Mouse (Mus musculus): ENCODE measurements around the gene Lgr4.

Lgr4 gene

DNA sequence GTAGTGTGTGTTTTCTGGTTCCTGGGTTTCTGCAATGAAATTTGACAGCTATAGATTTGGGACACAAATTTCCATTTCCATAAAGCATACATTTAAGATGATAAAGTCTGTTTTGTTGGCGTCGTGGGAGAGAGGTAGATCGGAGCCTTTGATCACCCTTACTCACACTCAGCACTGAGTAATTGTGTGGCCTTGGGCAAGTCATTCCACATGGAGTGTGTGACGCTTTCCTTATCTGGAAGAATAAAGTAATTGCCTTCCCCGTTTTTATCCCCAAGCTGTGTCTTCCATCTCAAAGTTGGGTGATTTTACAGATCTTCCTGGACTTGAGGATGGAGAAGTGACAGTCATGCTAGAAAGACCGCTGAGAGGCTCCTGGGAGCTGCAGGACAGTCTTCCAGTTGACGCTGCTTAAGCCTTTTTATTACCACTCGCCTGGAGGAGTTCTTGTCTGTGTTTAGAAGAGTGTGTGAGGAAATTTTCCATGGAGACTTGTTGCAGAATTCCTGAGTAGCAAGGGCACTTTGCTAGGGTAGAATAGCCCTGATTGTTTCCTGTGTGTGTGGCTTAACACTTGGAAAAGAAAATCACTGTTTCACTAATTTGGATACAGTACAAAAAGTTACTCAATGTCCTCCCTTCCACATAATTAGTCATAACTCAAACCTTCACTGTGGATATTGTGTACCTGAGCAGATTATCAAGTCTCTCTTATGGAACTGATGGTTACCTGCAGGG is 4.0 kb downstream of the Lgr4 start:
- no peak for DNase-seq (ENCODE audit: low spot score in 2 of 2)

DNA sequence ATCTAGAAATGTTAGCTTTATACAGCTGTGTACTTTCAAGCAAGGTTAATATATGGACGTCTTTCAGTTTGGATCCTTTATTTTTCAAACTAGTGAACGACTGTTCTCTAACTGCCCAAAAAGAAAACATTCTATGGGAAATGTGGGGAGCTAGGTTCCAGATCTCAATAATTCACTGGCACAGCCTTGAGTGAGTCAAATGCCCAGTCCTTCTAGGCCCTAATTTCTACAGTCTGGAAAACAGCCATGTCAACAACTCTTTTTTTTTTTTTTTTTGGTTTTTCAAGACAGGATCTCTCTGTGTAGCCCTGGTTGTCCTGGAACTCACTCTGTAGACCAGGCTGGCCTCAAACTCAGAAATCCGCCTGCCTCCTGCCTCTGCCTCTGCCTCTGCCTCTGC is 4.9 kb downstream of the Lgr4 start:
- DNase-seq (ENCODE audit: low spot score in 2 of 2) = no peak

DNA sequence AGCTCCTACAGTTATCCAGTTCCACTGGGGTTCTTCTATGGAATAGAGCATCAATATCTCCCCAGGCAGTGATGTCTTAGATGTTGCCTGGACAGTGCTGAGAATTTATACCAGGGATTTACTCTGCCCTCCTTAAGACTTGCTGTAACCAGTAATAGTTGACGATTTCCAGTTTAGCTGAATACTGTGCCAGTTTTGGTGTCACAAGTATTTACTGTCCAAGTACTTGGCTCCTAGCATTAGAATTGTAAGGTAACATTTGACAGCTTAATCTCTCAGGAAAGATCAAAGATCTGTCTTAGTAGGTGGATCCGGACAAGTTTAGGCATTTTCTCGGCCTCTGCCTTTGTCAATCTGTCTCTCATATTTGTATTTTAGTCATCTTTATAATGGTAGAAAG is 5.6 kb downstream of the Lgr4 start:
- DNase-seq (ENCODE audit: low spot score in 2 of 2) = no peak

GRCm38 (mm10) chr2:109923945-109924344 is 6.5 kb downstream of the Lgr4 start:
- DNase-seq (ENCODE audit: low spot score in 2 of 2) = no peak

DNA sequence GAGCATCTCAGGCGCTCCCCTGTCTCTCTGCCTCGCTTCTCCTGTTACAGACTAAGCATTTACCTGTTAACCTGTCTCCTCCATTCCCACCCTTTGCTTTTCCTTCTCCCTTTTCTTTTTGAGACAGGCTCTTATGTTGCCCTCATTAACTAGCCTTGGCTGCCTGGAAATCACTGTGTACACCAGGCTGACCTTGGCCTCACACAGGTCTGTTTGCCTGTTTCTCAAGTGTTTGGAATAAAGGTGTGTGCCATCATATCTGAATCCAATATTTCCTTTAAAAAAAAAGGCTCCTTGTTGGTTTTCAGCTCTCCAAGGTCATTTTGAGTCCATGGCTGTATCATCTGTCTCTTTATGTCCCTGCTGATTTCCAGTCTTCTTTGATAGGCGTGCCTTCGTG is 9.5 kb downstream of the Lgr4 start:
- no peak for DNase-seq (ENCODE audit: low spot score in 2 of 2)

DNA sequence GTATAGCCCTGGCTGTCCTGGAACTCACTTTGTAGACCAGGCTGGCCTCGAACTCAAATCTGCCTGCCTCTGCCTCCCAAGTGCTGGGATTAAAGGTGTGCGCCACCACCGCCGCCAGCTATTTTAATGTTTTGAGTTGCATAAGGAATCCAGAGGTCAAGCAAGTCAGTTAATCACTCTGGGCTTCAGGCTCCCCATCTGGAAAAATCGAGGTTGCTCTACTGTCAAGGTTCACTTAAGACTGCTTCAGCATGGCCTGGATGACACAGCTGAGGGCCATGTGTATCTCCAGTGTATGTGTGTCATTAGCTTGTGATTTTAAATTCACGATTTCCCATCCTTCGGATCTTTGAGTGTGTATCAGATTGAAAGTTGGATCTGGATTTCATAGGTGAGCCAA is 10.0 kb downstream of the Lgr4 start:
- no peak for DNase-seq (ENCODE audit: low spot score in 2 of 2)

DNA sequence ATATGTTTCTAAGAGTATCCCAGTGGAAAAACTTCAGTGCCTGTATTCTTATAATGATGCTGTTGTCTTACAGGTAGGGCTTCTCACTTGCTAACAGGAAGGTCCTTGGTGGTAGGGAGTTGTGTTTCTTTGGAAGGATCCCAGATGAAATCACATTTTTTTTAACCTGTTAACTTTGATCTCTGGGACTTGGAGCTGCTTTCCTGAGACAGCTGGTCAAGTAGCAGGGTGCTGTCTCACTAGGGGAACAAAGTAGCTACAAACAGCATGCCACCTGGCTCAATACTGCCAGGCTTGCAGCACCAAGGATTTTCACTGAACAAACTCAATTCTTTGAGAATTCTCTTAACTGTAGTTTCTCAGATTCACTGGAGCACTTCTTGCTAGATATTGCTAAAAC is 10.4 kb downstream of the Lgr4 start:
- no peak for DNase-seq (ENCODE audit: low spot score in 2 of 2)

GRCm38 (mm10) chr2:109928791-109929190 is 11.3 kb downstream of the Lgr4 start:
- no peak for DNase-seq (ENCODE audit: low spot score in 2 of 2)

- no peak for DNase-seq (ENCODE audit: low spot score in 2 of 2)
These were observed 11.8 kb downstream of the Lgr4 start for GRCm38 (mm10) chr2:109929256-109929655.

GRCm38 (mm10) chr2:109930366-109930765 is 12.9 kb downstream of the Lgr4 start:
- DNase-seq (ENCODE audit: low spot score in 2 of 2) = no peak

DNA sequence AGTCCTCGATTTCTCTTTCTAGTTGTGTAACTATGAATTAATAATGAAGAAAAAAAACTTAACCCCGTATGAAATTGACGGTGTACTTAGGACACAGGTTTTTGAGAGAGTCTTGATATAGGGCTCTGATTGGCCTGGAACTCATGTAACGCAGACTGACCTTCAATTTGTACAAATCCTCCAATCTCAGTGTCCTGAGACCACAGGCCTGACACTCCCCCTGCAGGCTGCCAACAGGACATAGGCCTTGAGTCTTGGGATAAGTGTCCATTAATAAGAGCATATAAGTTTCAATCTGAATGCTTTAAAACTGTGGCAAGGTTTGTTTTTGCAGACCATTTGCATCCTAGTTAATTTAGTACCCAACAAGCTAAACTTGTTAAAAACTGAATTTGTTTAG is 13.3 kb downstream of the Lgr4 start:
- no peak for DNase-seq (ENCODE audit: low spot score in 2 of 2)

DNA sequence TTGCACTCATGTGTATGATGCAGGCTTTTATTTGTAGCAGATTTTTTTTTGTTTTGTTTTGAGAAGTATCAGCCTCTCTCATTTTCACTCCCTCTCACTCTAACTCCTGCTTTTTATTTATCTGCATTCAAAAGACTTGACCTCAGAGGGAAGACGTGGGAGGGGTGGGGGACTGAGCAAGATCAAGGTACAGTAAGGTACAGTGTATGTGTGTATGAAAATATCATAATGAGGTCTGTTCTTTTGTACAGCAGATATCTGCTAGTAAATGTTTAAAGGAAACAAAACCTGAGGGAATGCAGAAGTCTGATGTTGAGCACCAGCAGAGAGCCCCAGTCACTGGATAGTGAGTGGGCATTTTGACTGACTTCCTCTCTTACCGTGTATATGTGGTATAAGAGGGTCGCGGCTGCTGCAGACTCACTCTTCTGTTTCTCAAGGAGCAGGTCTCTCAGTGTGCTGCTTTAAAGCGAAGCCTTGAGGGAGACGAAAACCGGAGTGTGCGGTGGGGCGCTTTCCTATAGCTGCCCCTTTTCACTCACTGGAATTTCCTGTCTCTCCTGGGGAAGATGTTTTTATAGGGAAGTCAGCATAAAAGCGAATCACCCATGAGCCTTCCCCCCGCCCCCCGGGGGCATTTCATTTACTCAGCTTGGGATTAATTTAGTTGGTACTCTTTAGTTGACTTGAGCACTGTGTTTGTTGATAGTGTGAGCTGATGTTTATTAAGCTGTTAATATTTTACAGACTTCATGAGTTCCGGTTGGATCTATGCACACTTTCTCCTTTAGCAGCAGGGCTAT is 14.7 kb downstream of the Lgr4 start:
- DNase-seq (ENCODE audit: low spot score in 2 of 2) = no peak

GRCm38 (mm10) chr2:109933151-109933550 is 15.7 kb downstream of the Lgr4 start:
- DNase-seq (ENCODE audit: low spot score in 2 of 2) = no peak

DNA sequence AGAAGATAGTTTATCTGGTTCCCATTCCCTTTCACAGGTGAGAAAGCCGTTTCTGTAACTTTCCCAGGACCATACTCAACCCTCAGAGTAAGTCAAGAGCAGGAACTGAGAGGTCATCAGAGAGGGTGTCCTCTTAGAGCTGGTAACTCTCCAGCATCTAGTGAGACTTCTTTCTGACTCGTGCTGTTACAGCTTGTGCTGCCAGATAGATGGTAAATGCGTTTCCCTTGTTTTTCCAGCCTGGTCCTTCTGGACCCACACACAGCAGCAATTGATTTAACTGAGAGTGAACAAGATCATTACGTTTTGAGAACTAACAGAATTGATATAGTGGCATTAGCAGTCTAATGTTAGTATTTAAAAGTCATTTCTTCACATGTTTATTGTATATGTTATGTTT is 16.6 kb downstream of the Lgr4 start:
- no peak for DNase-seq (ENCODE audit: low spot score in 2 of 2)

DNA sequence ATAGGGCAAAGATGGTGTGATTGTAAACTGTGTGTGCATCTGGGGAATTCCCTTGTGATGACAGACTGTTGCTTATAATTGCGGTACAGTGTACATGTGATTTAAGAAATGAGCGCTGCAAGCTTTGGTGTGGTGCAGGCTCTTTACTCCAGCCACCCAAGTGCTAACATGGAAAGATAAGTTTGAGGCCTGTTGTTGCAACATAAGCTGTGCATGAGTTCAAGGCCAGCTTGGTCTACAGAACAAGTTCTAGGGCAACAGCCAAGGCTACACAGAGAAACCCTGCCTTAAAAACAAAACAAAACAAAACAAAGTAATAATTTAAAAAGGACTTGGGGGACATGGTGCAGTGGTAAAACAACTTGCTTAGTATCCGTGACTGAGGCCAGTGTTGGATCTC is 17.7 kb downstream of the Lgr4 start:
- DNase-seq (ENCODE audit: low spot score in 2 of 2) = no peak

- no peak for DNase-seq (ENCODE audit: low spot score in 2 of 2)
These were observed 18.4 kb downstream of the Lgr4 start for GRCm38 (mm10) chr2:109935754-109936409.

DNA sequence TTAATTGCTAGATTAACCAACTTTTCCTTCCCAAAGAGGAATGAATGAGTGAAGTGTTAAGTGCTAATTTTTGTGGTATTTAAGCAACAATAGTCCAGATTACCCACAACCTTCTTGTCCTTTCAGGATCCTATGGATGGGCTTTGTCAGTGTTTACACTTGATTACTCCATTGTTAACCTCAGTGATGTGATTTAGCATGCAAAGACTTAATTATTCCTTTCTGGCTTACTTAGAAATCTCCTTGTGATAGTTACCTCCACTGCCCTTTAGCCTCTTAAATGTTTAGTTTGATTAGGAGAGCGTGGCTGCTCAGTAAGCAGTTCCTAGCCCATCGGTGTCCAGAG is 18.9 kb downstream of the Lgr4 start:
- DNase-seq (ENCODE audit: low spot score in 2 of 2) = no peak

- no peak for DNase-seq (ENCODE audit: low spot score in 2 of 2)
These were observed 24.6 kb downstream of the Lgr4 start for GRCm38 (mm10) chr2:109941973-109942444.

GRCm38 (mm10) chr2:109942810-109943570 is 25.5 kb downstream of the Lgr4 start:
- no peak for DNase-seq (ENCODE audit: low spot score in 2 of 2)

DNA sequence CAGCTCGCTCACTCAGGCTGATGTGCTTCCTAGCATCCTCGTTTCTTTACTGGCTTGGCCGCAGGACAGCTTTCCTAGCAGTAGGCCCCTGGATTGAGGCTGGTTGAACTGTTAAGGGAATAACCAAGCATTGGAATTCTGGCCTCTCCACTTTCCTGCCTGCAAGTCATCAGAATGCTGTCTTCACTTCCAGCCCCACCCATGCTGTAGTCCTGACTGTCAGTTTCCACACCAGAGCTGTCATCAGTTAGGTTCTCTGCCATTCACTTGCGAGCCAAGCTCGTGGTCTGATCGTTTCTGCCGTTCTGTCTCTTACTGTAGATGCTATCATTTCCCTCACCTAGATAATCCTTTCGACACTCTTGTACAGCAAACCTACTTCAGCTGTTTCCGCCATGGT is 27.5 kb downstream of the Lgr4 start:
- DNase-seq (ENCODE audit: low spot score in 2 of 2) = no peak

- DNase-seq (ENCODE audit: low spot score in 2 of 2) = no peak
These were observed 28.1 kb downstream of the Lgr4 start for GRCm38 (mm10) chr2:109945532-109945931.

DNA sequence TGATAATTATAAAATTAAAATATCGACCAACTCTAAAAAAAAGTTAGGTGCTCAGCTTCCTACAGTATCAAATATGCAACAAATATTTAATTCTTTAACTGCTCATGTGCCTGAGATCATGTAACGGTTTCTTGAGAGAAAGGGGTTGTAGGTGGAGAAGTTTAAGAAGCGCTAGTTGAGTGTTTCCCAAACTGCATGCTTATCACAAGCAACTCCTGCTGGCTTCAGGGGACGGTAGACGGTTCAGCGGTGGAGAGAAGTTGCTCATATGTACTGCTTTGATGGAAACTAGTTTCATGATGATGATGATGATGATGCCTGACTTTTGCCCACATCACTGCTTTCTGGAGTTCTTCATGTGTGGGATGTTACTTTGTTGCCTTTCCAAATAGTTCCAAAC is 29.0 kb downstream of the Lgr4 start:
- DNase-seq (ENCODE audit: low spot score in 2 of 2) = no peak

Measured in cerebellum, postnatal 4 days (tissue).